Mouse (Mus musculus): Measurements from ENCODE around the gene Neurl4.

DNA sequence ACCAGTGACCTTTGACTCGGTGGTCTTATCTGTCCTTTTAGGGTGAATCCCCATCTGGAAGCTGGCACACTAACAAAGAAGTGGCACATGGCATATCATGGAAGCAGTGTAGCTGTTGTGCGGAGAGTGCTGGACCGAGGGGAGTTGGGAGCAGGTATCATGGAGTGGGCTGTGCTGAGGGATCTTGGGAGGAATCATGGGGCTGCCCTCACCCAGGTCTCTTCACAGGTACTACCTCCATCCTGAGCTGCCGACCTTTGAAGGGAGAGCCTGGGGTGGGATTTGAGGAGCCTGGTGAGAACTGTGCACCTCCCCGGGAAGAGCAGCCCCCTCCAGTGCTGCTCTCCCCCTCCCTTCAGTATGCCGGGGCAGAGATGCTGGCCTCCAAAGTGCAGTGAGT lies 10.8 kb downstream of the Neurl4 start:
- TF ChIP-seq CTCF (IDR thresholded peaks at IDR 0.05; ENCODE audit: borderline replicate concordance, extremely low read depth, insufficient read depth, insufficient read length): no peak
- no peak for TF ChIP-seq POLR2A (IDR thresholded peaks at IDR 0.05; ENCODE audit: borderline replicate concordance, extremely low read depth, insufficient read depth, insufficient read length, poor library complexity, severe bottlenecking)
